Mouse (Mus musculus) neural tube, embryonic 12.5 days (tissue): ENCODE measurements around the gene Sgpp1. TPM values are rescaled to one million over a fixed set of nuclear protein-coding genes. Genes with fewer than 3 reads are reported as not detected.
"Not testable (repeated sequence)": the region's sequence is repeated elsewhere in the genome, so short reads cannot be mapped to it uniquely, and the experiment has no call there.

Source experiments
- ATAC-seq: fragments of 200-750 bp; cut with Nextera tagmentation; 2 replicates; pipeline ENCODE4 v1.8.0; 2017; ENCODE audit warnings: low read depth, mild to moderate bottlenecking, moderate TSS enrichment, moderate library complexity; ENCODE audit not compliant: low FRiP score
- H3K27ac ChIP-seq: fragments of 300-500 bp; sonication (generic); 2 replicates; pipeline ENCODE4 v1.5.1; 2016
- H3K27me3 ChIP-seq: fragments of 300-500 bp; sonication (generic); replicated peaks from 2 replicates; pipeline ENCODE4 v1.6.1; 2016; ENCODE audit warnings: mild to moderate bottlenecking
- H3K36me3 ChIP-seq: fragments of 300-500 bp; sonication (generic); 2 replicates; pipeline ENCODE4 v1.6.1; 2016; ENCODE audit warnings: mild to moderate bottlenecking
- H3K4me1 ChIP-seq: fragments of 300-500 bp; sonication (generic); 2 replicates; pipeline ENCODE4 v1.6.1; 2016
- H3K4me2 ChIP-seq: fragments of 300-500 bp; sonication (generic); replicated peaks from 2 replicates; pipeline ENCODE4 v1.6.1; 2016; ENCODE audit warnings: mild to moderate bottlenecking
- H3K4me3 ChIP-seq: fragments of 300-500 bp; sonication (generic); 2 replicates; pipeline ENCODE4 v1.5.1; 2016
- H3K9ac ChIP-seq: fragments of 300-500 bp; sonication (generic); 2 replicates; pipeline ENCODE4 v1.6.1; 2016; ENCODE audit warnings: mild to moderate bottlenecking
- H3K9me3 ChIP-seq: fragments of 300-500 bp; sonication (generic); 2 replicates; pipeline ENCODE4 v1.6.1; 2016; ENCODE audit warnings: mild to moderate bottlenecking
- WGBS: fragments of 180-500 bp; shearing (Covaris S2); methylation state at CpG from one replicate; pipeline ENCODE4 v1.1.7; 2016; 5-methylcytosine and 5-hydroxymethylcytosine counted together
- polyA plus RNA-seq: library from polyadenylated mRNA; unstranded; fragments of >200 nt; fragmentation: Nextera tagmentation; extraction: Ambion mirVana; gene quantifications from 2 replicates; pipeline ENCODE4 v1.2.1, GENCODE M21; 2016

Sgpp1 gene
- polyA plus RNA-seq, 1 experiment from 2014 or later: 8.3 TPM

GRCm38 (mm10) chr12:75730458-75730857 is 5.1 kb downstream of the Sgpp1 start:
- ATAC-seq: no peak
- 80% methylated on average over 4 of the region's 4 CpGs for WGBS
- Histone ChIP-seq H3K27ac (no peak overlapping the region), H3K36me3 (no peaks in the 10 kb centered on the region; the same call in 1 of the 2 replicates), H3K4me2 (no peak overlapping the region), H3K4me1 (peaks cover 16% of the 10 kb centered on the region), H3K4me3 (no peak overlapping the region), H3K9me3 (no peaks in the 10 kb centered on the region), H3K27me3 (peaks cover 9% of the 10 kb centered on the region; the same call in 1 of the 2 replicates), H3K9ac (no peak overlapping the region)

- Histone ChIP-seq H3K36me3 (no peaks in the 10 kb centered on the region; the same call in 1 of the 2 replicates), H3K4me1 (peaks cover 16% of the 10 kb centered on the region), H3K9ac (no peak overlapping the region), H3K27ac (no peak overlapping the region), H3K4me2 (no peak overlapping the region), H3K4me3 (no peak overlapping the region), H3K9me3 (no peaks in the 10 kb centered on the region), H3K27me3 (peaks cover 9% of the 10 kb centered on the region; the same call in 1 of the 2 replicates)
- ATAC-seq: no peak
- WGBS: 70% methylated on average over 1 of the region's 1 CpGs
Measured at GRCm38 (mm10) chr12:75729876-75730275, 5.7 kb downstream of the Sgpp1 start.

- no peaks in the 10 kb centered on the region; the same call in 1 of the 2 replicates for H3K36me3 ChIP-seq
- no peak overlapping the region for H3K4me2 ChIP-seq
- no peaks in the 10 kb centered on the region for H3K4me1 ChIP-seq
- no peak for ATAC-seq
- H3K4me3 ChIP-seq: no peak overlapping the region
- H3K9me3 ChIP-seq: no peaks in the 10 kb centered on the region
- no peak overlapping the region for H3K9ac ChIP-seq
- WGBS: 94% methylated on average over 15 of the region's 15 CpGs
- H3K27me3 ChIP-seq: no peaks in the 10 kb centered on the region
- no peak overlapping the region for H3K27ac ChIP-seq
Measured at GRCm38 (mm10) chr12:75727333-75728125, 8.0 kb downstream of the Sgpp1 start.

GRCm38 (mm10) chr12:75726349-75726861 is 9.1 kb downstream of the Sgpp1 start:
- no peak overlapping the region for H3K27ac ChIP-seq

GRCm38 (mm10) chr12:75724621-75725324 is 10.8 kb downstream of the Sgpp1 start:
- H3K4me3 ChIP-seq: no peak overlapping the region
- no peaks in the 10 kb centered on the region for H3K27me3 ChIP-seq
- no peaks in the 10 kb centered on the region; the same call in 1 of the 2 replicates for H3K36me3 ChIP-seq
- H3K4me2 ChIP-seq: no peak overlapping the region
- H3K9ac ChIP-seq: no peak overlapping the region
- no peaks in the 10 kb centered on the region for H3K4me1 ChIP-seq
- H3K9me3 ChIP-seq: no peaks in the 10 kb centered on the region
- H3K27ac ChIP-seq: no peak overlapping the region
- ATAC-seq: no peak
- WGBS: 92% methylated on average over 14 of the region's 14 CpGs

More at GRCm38 (mm10) chr12:75726349-75726861, 9.1 kb downstream of the Sgpp1 start:
- ATAC-seq: 0 out of 2 replicates have a peak, but pooled peaks have one; percentile 41
- H3K27me3 ChIP-seq: no peaks in the 10 kb centered on the region
- no peaks in the 10 kb centered on the region; the same call in 1 of the 2 replicates for H3K36me3 ChIP-seq
- no peak overlapping the region for H3K4me3 ChIP-seq
- H3K4me2 ChIP-seq: no peak overlapping the region
- no peak overlapping the region for H3K9ac ChIP-seq
- 73% methylated on average over 8 of the region's 8 CpGs for WGBS
- no peaks in the 10 kb centered on the region for H3K9me3 ChIP-seq
- H3K4me1 ChIP-seq: no peaks in the 10 kb centered on the region

GRCm38 (mm10) chr12:75723839-75724463 is 11.6 kb downstream of the Sgpp1 start:
- H3K9me3 ChIP-seq: no peaks in the 10 kb centered on the region
- ATAC-seq: no peak
- 92% methylated on average over 11 of the region's 11 CpGs for WGBS
- no peak overlapping the region for H3K4me3 ChIP-seq
- H3K36me3 ChIP-seq: no peaks in the 10 kb centered on the region; the same call in 1 of the 2 replicates
- H3K27ac ChIP-seq: no peak overlapping the region
- no peaks in the 10 kb centered on the region for H3K4me1 ChIP-seq
- H3K4me2 ChIP-seq: no peak overlapping the region
- H3K27me3 ChIP-seq: no peaks in the 10 kb centered on the region
- H3K9ac ChIP-seq: no peak overlapping the region

- Histone ChIP-seq H3K4me1 (no peaks in the 10 kb centered on the region), H3K9ac (no peak overlapping the region), H3K27ac (no peak overlapping the region), H3K9me3 (no peaks in the 10 kb centered on the region), H3K4me3 (no peak overlapping the region), H3K27me3 (no peaks in the 10 kb centered on the region), H3K4me2 (no peak overlapping the region), H3K36me3 (no peaks in the 10 kb centered on the region)
- ATAC-seq: no peak
- 14% methylated on average over 4 of the region's 4 CpGs for WGBS
Measured at GRCm38 (mm10) chr12:75721941-75722340, 13.6 kb downstream of the Sgpp1 start.

- Histone ChIP-seq H3K9me3 (no peaks in the 10 kb centered on the region), H3K36me3 (no peaks in the 10 kb centered on the region), H3K9ac (no peak overlapping the region), H3K4me3 (no peak overlapping the region), H3K4me1 (no peaks in the 10 kb centered on the region), H3K4me2 (no peak overlapping the region), H3K27me3 (no peaks in the 10 kb centered on the region), H3K27ac (no peak overlapping the region)
- 74% methylated on average over 9 of the region's 9 CpGs for WGBS
- no peak for ATAC-seq
Measured at GRCm38 (mm10) chr12:75721006-75721405, 14.5 kb downstream of the Sgpp1 start.

GRCm38 (mm10) chr12:75713596-75713995 is 21.9 kb downstream of the Sgpp1 start:
- no peaks in the 10 kb centered on the region for H3K36me3 ChIP-seq
- WGBS: 89% methylated on average over 9 of the region's 9 CpGs
- no peak overlapping the region for H3K4me2 ChIP-seq

GRCm38 (mm10) chr12:75712905-75713304 is 22.6 kb downstream of the Sgpp1 start:
- not testable (repeated sequence) for H3K9ac ChIP-seq, H3K4me2 ChIP-seq, H3K9me3 ChIP-seq, H3K4me3 ChIP-seq, H3K27ac ChIP-seq, H3K27me3 ChIP-seq, H3K36me3 ChIP-seq, ATAC-seq, H3K4me1 ChIP-seq
- 93% methylated on average over 7 of the region's 7 CpGs for WGBS

More at GRCm38 (mm10) chr12:75713596-75713995, 21.9 kb downstream of the Sgpp1 start:
- ATAC-seq: no peak
- H3K27ac ChIP-seq: no peak overlapping the region
- H3K4me3 ChIP-seq: no peak overlapping the region
- no peaks in the 10 kb centered on the region for H3K9me3 ChIP-seq
- no peaks in the 10 kb centered on the region for H3K27me3 ChIP-seq
- no peaks in the 10 kb centered on the region for H3K4me1 ChIP-seq
- no peak overlapping the region for H3K9ac ChIP-seq

- H3K27ac ChIP-seq: no peak overlapping the region
- H3K9ac ChIP-seq: no peak overlapping the region
- H3K27me3 ChIP-seq: no peaks in the 10 kb centered on the region
- no peaks in the 10 kb centered on the region for H3K9me3 ChIP-seq
- H3K4me2 ChIP-seq: no peak overlapping the region
- H3K36me3 ChIP-seq: no peaks in the 10 kb centered on the region
- 89% methylated on average over 9 of the region's 9 CpGs for WGBS
- no peak for ATAC-seq
- H3K4me1 ChIP-seq: no peaks in the 10 kb centered on the region
- no peak overlapping the region for H3K4me3 ChIP-seq
Measured at GRCm38 (mm10) chr12:75710596-75711376, 24.7 kb downstream of the Sgpp1 start.
